Mouse (Mus musculus) testis, adult 2 months (tissue): ENCODE results near the gene Arl8a.
"Not testable (repeated sequence)": the region's sequence is repeated elsewhere in the genome, so short reads cannot be mapped to it uniquely, and the experiment has no call there.

Source experiments
- CTCF ChIP-seq: fragments of 200-500 bp; IDR thresholded peaks from 2 replicates; pipeline ENCODE4 v1.5.1; 2012; ENCODE audit warnings: low read depth, mild to moderate bottlenecking, inconsistent platforms, low read length, moderate library complexity; ENCODE audit not compliant: control insufficient read depth, insufficient read depth, insufficient replicate concordance
- POLR2A ChIP-seq: fragments of 200-500 bp; IDR thresholded peaks from 2 replicates; pipeline ENCODE4 v1.6.1; 2012; ENCODE audit warnings: low read depth, mild to moderate bottlenecking, inconsistent platforms, low read length, moderate library complexity; ENCODE audit not compliant: control insufficient read depth

GRCm38 (mm10) chr1:135194335-135194734, 47.7 kb downstream of the Arl8a start:
- not testable (repeated sequence) for TF ChIP-seq POLR2A, CTCF
